Mouse (Mus musculus): ENCODE measurements around the gene Snai1.

DNA sequence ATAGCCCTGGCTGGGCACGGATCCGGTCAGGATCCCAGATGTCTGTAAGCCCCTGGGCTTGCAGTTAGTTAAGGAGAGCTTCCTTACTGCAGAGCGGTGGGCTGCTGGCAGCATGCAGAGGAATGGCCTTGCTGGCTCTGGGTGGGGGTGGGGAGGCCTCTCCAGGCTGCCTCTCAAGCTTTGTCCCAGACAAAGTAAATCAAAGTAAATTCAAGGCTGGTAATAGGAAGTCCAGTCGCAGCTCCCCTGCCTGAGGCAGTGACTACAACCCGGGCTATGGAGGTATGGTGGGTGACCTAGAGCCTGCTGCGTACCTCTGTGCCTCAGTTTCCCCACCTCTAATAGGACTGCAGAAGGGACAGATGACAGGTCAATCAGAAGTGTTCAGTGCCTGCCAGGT, 3.3 kb downstream of the Snai1 start:
- TF ChIP-seq CTCF (IDR thresholded peaks at IDR 0.05; ENCODE audit: control insufficient read depth, insufficient read depth, low read length) (no peak), POLR2A (IDR thresholded peaks at IDR 0.05; ENCODE audit: borderline replicate concordance, control insufficient read depth, low read depth, low read length) (no peak)

All from bone marrow, adult 2 months (tissue).